Mouse (Mus musculus) heart, adult 10 weeks (tissue): ENCODE data around the gene Trappc3. TPM values are rescaled to one million over a fixed set of nuclear protein-coding genes. Genes with fewer than 3 reads are reported as not detected.

Experiments used
- polyA plus RNA-seq: library from polyadenylated mRNA; stranded (reverse); fragments of 350-450 nt; fragmentation: Illumina TruSeq; extraction: RNeasy Lipid Tissue Mini Kit (QIAGEN cat#74804); gene quantifications from one replicate; pipeline ENCODE4 v1.2.3, GENCODE M21; 2014; ENCODE audit warnings: low read depth, low replicate concordance

The Trappc3 gene
- polyA plus RNA-seq = 60.4 TPM

GRCm38 (mm10) chr4:126262119-126262807 is at the start of gene Trappc3:
TSS of gene Trappc3 (plus strand) at chr4:126262325.

DNA sequence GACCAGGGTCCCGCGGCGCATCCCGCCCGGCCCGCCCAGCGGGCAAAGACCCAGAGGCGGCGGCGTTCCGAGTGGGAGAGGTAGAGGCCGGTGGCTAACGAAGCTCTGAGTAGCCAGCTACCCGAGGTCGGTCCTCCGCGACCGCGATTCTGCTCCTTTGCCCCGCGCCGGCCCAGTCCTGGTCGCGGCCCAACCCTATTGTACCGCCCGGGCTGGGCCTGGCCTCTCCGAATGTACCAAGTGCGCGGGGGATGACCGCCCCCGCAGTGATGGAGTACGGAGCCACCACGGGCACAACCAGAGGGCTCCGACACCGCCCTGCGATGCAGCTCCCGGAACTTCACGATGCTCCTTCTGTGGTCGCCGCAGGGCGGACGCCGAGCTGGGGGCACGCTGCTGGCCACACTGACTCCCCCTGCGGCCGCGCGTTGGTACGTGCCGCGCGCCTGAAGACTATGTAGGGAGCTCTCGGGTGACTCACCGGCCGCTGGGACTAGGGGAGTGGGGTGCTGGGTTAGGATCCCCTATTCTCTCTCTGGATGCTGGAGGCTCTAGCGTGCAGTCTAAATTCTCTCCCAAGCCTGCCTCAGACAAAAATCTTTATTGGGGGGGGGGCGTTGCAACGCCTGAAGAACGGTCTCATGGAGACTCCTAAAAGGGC is 5.9 kb upstream of the Trappc3 start, which contains the start of gene Map7d1:
Gene Map7d1 (minus strand): TSS at position 213 of the 661 bp plus-strand sequence.

DNA sequence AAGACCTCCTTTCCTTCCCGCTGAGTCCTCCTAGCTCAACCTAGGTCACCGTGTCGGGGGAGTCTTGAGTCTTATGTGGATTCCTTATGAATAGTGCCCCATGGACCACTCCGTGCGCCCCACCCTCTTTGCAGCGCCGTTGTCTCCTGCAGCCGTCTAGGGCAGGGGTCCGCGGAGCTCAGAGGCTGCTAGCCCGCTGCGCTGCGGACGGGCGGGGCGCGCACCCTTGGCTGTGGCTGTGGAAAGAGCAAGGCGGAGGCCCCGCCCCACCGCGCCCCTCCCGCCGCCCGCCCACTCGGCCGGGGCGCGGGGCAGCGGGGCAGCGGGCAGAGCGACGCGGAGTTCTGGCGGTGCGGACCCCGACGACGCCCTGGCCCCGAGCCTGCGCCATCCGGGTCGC is 24.4 kb downstream of the Trappc3 start, which contains the start of gene Col8a2:
Gene Col8a2 (plus strand): TSS at position 302 of the 400 bp plus-strand sequence.

DNA sequence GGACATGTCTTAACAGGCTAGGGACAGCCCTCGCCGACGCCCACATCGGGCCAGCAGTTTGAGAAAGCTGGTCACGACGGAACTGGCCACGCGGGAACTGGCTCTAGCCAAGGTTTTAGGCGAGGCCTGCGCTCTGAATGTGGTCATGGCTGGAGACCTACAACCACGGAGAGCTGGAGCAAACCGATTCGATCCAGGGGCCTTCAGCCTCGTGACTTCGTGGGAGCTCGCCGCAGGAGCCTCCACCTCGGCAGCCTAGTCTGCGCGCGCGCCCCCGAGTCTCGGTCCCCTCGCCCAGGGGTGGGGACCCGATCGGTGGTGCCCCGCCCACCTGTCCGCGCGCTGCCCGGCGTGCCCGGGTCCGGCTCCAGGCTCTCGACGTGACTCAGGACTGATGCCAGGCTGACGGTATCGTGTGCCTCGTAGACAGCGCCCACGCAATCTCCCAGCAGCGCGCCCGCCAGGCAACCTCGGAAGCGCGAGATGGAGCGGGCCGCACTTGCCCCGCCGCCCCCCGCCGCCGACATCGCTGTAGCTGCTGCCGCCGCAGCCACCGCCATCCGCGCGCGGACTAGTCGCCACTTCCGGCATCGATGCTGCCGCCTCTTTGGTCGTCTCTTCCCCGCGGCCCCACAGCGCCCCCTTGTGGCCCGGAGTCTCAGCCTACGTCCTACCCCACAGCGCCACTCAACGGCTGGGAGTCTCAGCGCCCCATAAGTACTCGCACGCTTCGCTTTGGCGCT is 59.2 kb downstream of the Trappc3 start, which contains the start of gene Adprhl2:
Gene Adprhl2 (minus strand): TSS at position 593 of the 743 bp plus-strand sequence.

GRCm38 (mm10) chr4:126325281-126325861 is 63.2 kb downstream of the Trappc3 start, which contains the start of gene Tekt2:
TSS of gene Tekt2 (minus strand) at chr4:126325688.

Other genes with a start within 250 kb of the Trappc3 start
- 1.4 TPM for gene Csf3r, start 237.8 kb upstream of the Trappc3 start, polyA plus RNA-seq
- gene Mrps15, start 215.4 kb upstream of the Trappc3 start, polyA plus RNA-seq = 118 TPM
- 2.4 TPM for gene Oscp1, start 203.8 kb upstream of the Trappc3 start, polyA plus RNA-seq
- 25.9 TPM for gene Lsm10, start 165.7 kb upstream of the Trappc3 start, polyA plus RNA-seq
- gene Stk40, start 158.4 kb upstream of the Trappc3 start, polyA plus RNA-seq = 45.5 TPM
- 11.4 TPM for gene Eva1b, start 114.6 kb upstream of the Trappc3 start, polyA plus RNA-seq
- gene Sh3d21, start 98.8 kb upstream of the Trappc3 start, polyA plus RNA-seq = 4.8 TPM
- gene Thrap3, start 59.6 kb upstream of the Trappc3 start, polyA plus RNA-seq = 96.7 TPM
- gene Map7d1, start 6.0 kb upstream of the Trappc3 start, polyA plus RNA-seq = 205 TPM
- 0.52 TPM for gene Col8a2, start 24.5 kb downstream of the Trappc3 start, polyA plus RNA-seq
- 15.6 TPM for gene Adprhl2, start 59.4 kb downstream of the Trappc3 start, polyA plus RNA-seq
- 1.8 TPM for gene Tekt2, start 63.4 kb downstream of the Trappc3 start, polyA plus RNA-seq
- gene Ago3, start 167.2 kb downstream of the Trappc3 start, polyA plus RNA-seq = 4.7 TPM
- gene Ago1, start 206.3 kb downstream of the Trappc3 start, polyA plus RNA-seq = 10.3 TPM